Mouse (Mus musculus): ENCODE results near the gene Olfr43. TPM values are rescaled to one million over a fixed set of nuclear protein-coding genes. Genes with fewer than 3 reads are reported as not detected.

The Olfr43 gene
- polyA plus RNA-seq (2015; fragmentation: Nextera tagmentation; extraction: Ambion mirVana) = not detected in 2 replicates

DNA sequence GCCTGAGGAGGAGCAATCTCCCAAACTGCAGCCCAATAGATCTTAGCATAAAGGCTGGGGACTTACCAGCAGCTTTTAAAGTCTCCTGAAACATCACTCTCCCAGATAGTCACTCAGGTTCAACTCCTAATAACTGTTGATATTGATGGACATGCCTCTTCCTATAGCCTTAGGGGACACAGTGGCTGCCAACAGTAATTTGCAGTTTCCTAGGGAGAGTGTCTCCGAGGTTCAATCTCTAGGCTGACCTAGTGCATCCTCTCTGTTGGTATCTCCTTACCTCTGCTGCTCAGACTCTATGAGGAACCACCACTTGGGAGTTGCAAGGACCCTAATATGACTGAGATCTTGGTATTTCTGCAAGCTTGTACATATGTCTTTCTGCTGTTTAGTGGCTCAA is at the start of gene Olfr43:
TSS of gene Olfr43 (minus strand) at position 101 of the 400 bp plus-strand sequence.
- H3K4me2 ChIP-seq = no peak within 1 kb of the TSS
- no peak within 1 kb of the TSS for H3K4me3 ChIP-seq
- WGBS = 48% methylated on average over 1 of the region's 1 CpGs
- H3K27ac ChIP-seq = no peak within 1 kb of the TSS
- H3K36me3 ChIP-seq = no peaks in the 10 kb centered on the region
- ATAC-seq (ENCODE audit: insufficient number of reproducible peaks, insufficient read depth, low FRiP score, low TSS enrichment, low read depth) = no peak
- H3K27me3 ChIP-seq = no peaks in the 10 kb centered on the region
- H3K9me3 ChIP-seq = peaks cover 7% of the 10 kb centered on the region; the same call in 1 of the 2 replicates
- H3K9ac ChIP-seq = no peak within 1 kb of the TSS
- H3K4me1 ChIP-seq = no peaks in the 10 kb centered on the region

GRCm38 (mm10) chr11:74259508-74259907 is 48.3 kb upstream of the Olfr43 start, which contains the start of gene Olfr406:
TSS of gene Olfr406 (plus strand) at chr11:74259808.
- Histone ChIP-seq H3K36me3 (no peaks in the 10 kb centered on the region), H3K9ac (no peak within 1 kb of the TSS), H3K9me3 (no peaks in the 10 kb centered on the region), H3K27me3 (no peaks in the 10 kb centered on the region), H3K4me2 (no peak within 1 kb of the TSS), H3K27ac (no peak within 1 kb of the TSS), H3K4me1 (no peaks in the 10 kb centered on the region), H3K4me3 (no peak within 1 kb of the TSS)
- 43% methylated on average over 2 of the region's 2 CpGs for WGBS
- no peak for ATAC-seq (ENCODE audit: insufficient number of reproducible peaks, insufficient read depth, low FRiP score, low TSS enrichment, low read depth)

GRCm38 (mm10) chr11:74241201-74241600 is 30.0 kb upstream of the Olfr43 start:
- Histone ChIP-seq H3K27ac (no peak overlapping the region), H3K9ac (no peak overlapping the region), H3K27me3 (no peaks in the 10 kb centered on the region), H3K4me2 (no peak overlapping the region), H3K36me3 (no peaks in the 10 kb centered on the region), H3K9me3 (peaks cover 6% of the 10 kb centered on the region), H3K4me3 (no peak overlapping the region), H3K4me1 (no peaks in the 10 kb centered on the region)
- ATAC-seq (ENCODE audit: insufficient number of reproducible peaks, insufficient read depth, low FRiP score, low TSS enrichment, low read depth) = no peak
- WGBS = 89% methylated on average over 3 of the region's 3 CpGs

DNA sequence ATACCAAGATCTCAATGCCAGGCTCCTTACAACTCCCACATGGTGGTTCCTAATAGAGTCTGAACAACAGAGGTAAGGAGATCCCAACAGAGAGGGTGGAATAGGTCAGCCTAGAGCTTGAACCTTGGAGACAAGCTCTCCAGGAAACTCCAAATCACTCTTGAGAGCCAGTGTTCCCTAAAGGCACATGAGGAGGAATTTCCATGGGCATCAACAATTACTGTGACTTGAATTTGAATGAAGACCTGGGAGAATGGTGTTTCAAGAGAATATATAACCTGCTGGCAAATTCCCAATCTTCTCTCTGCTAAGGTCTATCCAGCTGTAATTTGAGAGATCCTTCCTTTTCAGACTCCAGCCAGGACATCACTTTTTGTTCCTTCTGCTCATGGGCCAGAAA is 25.2 kb downstream of the Olfr43 start, which contains the start of gene Olfr403:
TSS of gene Olfr403 (plus strand) at position 301 of the 400 bp plus-strand sequence.
- Histone ChIP-seq H3K9me3 (peaks cover 16% of the 10 kb centered on the region; the same call in 1 of the 2 replicates), H3K36me3 (no peaks in the 10 kb centered on the region), H3K4me3 (no peak within 1 kb of the TSS), H3K9ac (no peak within 1 kb of the TSS), H3K4me2 (no peak within 1 kb of the TSS), H3K4me1 (no peaks in the 10 kb centered on the region), H3K27me3 (no peaks in the 10 kb centered on the region), H3K27ac (no peak within 1 kb of the TSS)
- no peak for ATAC-seq (ENCODE audit: insufficient number of reproducible peaks, insufficient read depth, low FRiP score, low TSS enrichment, low read depth)

DNA sequence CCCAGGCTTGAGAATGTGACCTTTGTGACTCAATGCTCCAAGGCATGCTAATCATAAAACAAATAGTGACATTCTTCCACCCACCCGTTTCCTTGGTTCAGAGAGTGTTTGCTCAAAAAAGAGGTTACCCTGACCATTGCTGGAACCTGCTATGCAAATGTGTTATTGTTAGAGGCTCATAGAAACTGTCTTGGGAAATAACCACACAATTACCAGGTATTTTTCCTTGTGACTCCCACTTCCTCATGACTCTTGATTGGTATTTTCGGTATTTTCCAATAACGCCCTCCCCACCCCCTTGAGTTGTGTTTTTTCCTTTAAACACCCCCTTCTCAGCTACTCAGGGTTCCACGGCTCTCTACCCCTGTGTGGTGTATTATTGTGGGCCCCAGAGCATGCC is 27.4 kb downstream of the Olfr43 start:
- no peaks in the 10 kb centered on the region for H3K36me3 ChIP-seq
- H3K4me2 ChIP-seq = no peak overlapping the region
- H3K9ac ChIP-seq = no peak overlapping the region
- 75% methylated on average over 4 of the region's 4 CpGs for WGBS
- H3K27me3 ChIP-seq = no peaks in the 10 kb centered on the region
- H3K4me3 ChIP-seq = no peak overlapping the region
- H3K4me1 ChIP-seq = no peaks in the 10 kb centered on the region
- no peak for ATAC-seq (ENCODE audit: insufficient number of reproducible peaks, insufficient read depth, low FRiP score, low TSS enrichment, low read depth)
- peaks cover 14% of the 10 kb centered on the region; the same call in 1 of the 2 replicates for H3K9me3 ChIP-seq
- no peak overlapping the region for H3K27ac ChIP-seq

DNA sequence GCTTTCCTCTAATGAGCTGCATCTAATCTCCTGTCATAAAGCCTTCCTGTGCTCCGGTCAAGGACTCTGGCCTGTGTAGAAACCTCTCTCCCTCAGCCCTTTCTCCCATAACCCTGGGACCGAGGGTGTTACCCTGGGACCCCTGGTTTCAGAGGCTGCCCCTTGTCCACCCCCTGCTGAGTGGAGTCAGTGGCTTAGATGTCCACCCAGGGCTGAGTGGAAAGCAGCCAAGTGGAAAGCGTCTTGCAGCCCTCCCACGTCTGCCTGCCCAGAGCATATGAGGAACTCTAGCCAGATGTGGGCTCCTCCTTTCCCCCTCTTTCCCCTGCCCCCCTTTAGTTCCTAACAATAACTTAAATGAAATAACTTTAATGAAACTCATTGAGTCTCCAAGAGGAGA is 28.0 kb downstream of the Olfr43 start:
- Histone ChIP-seq H3K36me3 (no peaks in the 10 kb centered on the region), H3K4me3 (no peak overlapping the region), H3K4me2 (no peak overlapping the region), H3K27ac (no peak overlapping the region), H3K9ac (no peak overlapping the region), H3K9me3 (peaks cover 9% of the 10 kb centered on the region; the same call in 1 of the 2 replicates), H3K27me3 (no peaks in the 10 kb centered on the region), H3K4me1 (no peaks in the 10 kb centered on the region)
- ATAC-seq (ENCODE audit: insufficient number of reproducible peaks, insufficient read depth, low FRiP score, low TSS enrichment, low read depth) = no peak
- 88% methylated on average over 4 of the region's 4 CpGs for WGBS

GRCm38 (mm10) chr11:74168771-74169170 is 42.4 kb downstream of the Olfr43 start:
- Histone ChIP-seq H3K9ac (no peak overlapping the region), H3K9me3 (peaks cover 6% of the 10 kb centered on the region; the same call in 1 of the 2 replicates)
- no peak for ATAC-seq (ENCODE audit: insufficient number of reproducible peaks, insufficient read depth, low FRiP score, low TSS enrichment, low read depth)

More at GRCm38 (mm10) chr11:74168771-74169170, 42.4 kb downstream of the Olfr43 start:
- no peaks in the 10 kb centered on the region for H3K36me3 ChIP-seq
- H3K27me3 ChIP-seq = no peaks in the 10 kb centered on the region
- no peaks in the 10 kb centered on the region for H3K4me1 ChIP-seq
- no peak overlapping the region for H3K4me3 ChIP-seq
- H3K4me2 ChIP-seq = no peak overlapping the region
- no peak overlapping the region for H3K27ac ChIP-seq

Other genes with a start within 250 kb of the Olfr43 start
- gene Olfr398, start 221.0 kb downstream of the Olfr43 start, polyA plus RNA-seq (2015; fragmentation: Nextera tagmentation; extraction: Ambion mirVana) = not detected in 2 replicates
- gene Olfr139, start 154.8 kb downstream of the Olfr43 start, polyA plus RNA-seq (2015; fragmentation: Nextera tagmentation; extraction: Ambion mirVana) = not detected in 2 replicates
- 0.15 TPM in 1 of 2 replicates, not detected in the other for gene Olfr399, start 154.8 kb downstream of the Olfr43 start, polyA plus RNA-seq (2015; fragmentation: Nextera tagmentation; extraction: Ambion mirVana)
- gene Zfp616, start 141.4 kb downstream of the Olfr43 start, polyA plus RNA-seq (2015; fragmentation: Nextera tagmentation; extraction: Ambion mirVana) = not detected in 2 replicates
- gene Olfr401, start 97.7 kb downstream of the Olfr43 start, polyA plus RNA-seq (2015; fragmentation: Nextera tagmentation; extraction: Ambion mirVana) = not detected in 2 replicates
- gene Olfr402, start 57.9 kb downstream of the Olfr43 start, polyA plus RNA-seq (2015; fragmentation: Nextera tagmentation; extraction: Ambion mirVana) = not detected in 2 replicates
- gene Olfr403, start 25.1 kb downstream of the Olfr43 start, polyA plus RNA-seq (2015; fragmentation: Nextera tagmentation; extraction: Ambion mirVana) = not detected in 2 replicates
- not detected in 2 replicates for gene Olfr406, start 48.4 kb upstream of the Olfr43 start, polyA plus RNA-seq (2015; fragmentation: Nextera tagmentation; extraction: Ambion mirVana)
- gene Olfr59, start 72.4 kb upstream of the Olfr43 start, polyA plus RNA-seq (2015; fragmentation: Nextera tagmentation; extraction: Ambion mirVana) = not detected in 2 replicates
- not detected in 2 replicates for gene Olfr410, start 126.7 kb upstream of the Olfr43 start, polyA plus RNA-seq (2015; fragmentation: Nextera tagmentation; extraction: Ambion mirVana)
- not detected in 2 replicates for gene Olfr411, start 141.3 kb upstream of the Olfr43 start, polyA plus RNA-seq (2015; fragmentation: Nextera tagmentation; extraction: Ambion mirVana)
- gene Olfr412, start 150.7 kb upstream of the Olfr43 start, polyA plus RNA-seq (2015; fragmentation: Nextera tagmentation; extraction: Ambion mirVana) = not detected in 2 replicates

Measured in embryonic facial prominence, embryonic 13.5 days (tissue).